Mouse (Mus musculus): ENCODE measurements around the gene Rhd. TPM values are rescaled to one million over a fixed set of nuclear protein-coding genes. Genes with fewer than 3 reads are reported as not detected.
A peak's percentile ranks its signal among the peaks of the same experiment; 100 is the strongest.

Rhd gene
- total RNA-seq, 2 experiments from 2014 or later: 0.20 to 0.39 TPM

GRCm38 (mm10) chr4:134855371-134855770 lies 9.0 kb upstream of the Rhd start:
- DNase-seq: no peak
- intact Hi-C loops (cut with DNase I; ENCODE audit: low total_unique reads): no loop called here

GRCm38 (mm10) chr4:134856056-134856455 lies 8.3 kb upstream of the Rhd start:
- DNase-seq: no peak
- intact Hi-C loops (cut with DNase I; ENCODE audit: low total_unique reads): no loop called here

GRCm38 (mm10) chr4:134856501-134856900 lies 7.8 kb upstream of the Rhd start:
- intact Hi-C loops (cut with DNase I; ENCODE audit: low total_unique reads): no loop called here
- DNase-seq: no peak

- intact Hi-C loops (cut with DNase I; ENCODE audit: low total_unique reads): no loop called here
- no peak for DNase-seq
These were observed 5.8 kb upstream of the Rhd start for GRCm38 (mm10) chr4:134858494-134858893.

- DNase-seq: no peak
- intact Hi-C loops (cut with DNase I; ENCODE audit: low total_unique reads): no loop called here
These were observed 2.5 kb upstream of the Rhd start for GRCm38 (mm10) chr4:134861884-134862283.

- intact Hi-C loops (cut with DNase I; ENCODE audit: low total_unique reads): no loop called here
- DNase-seq: no peak
These were observed 1.3 kb upstream of the Rhd start for GRCm38 (mm10) chr4:134862996-134863395.

GRCm38 (mm10) chr4:134865340-134865739 lies 1.0 kb downstream of the Rhd start:
- DNase-seq: no peak
- intact Hi-C loops (cut with DNase I; ENCODE audit: low total_unique reads): no loop called here

GRCm38 (mm10) chr4:134865789-134866188 lies 1.5 kb downstream of the Rhd start:
- no peak for DNase-seq
- intact Hi-C loops (cut with DNase I; ENCODE audit: low total_unique reads): no loop called here

GRCm38 (mm10) chr4:134867213-134867612 lies 2.9 kb downstream of the Rhd start:
- intact Hi-C loops (cut with DNase I; ENCODE audit: low total_unique reads): no loop called here
- DNase-seq: no peak

GRCm38 (mm10) chr4:134867661-134868060 lies 3.3 kb downstream of the Rhd start:
- DNase-seq: no peak
- intact Hi-C loops (cut with DNase I; ENCODE audit: low total_unique reads): no loop called here

GRCm38 (mm10) chr4:134868065-134868464 lies 3.7 kb downstream of the Rhd start:
- intact Hi-C loops (cut with DNase I; ENCODE audit: low total_unique reads): no loop called here
- DNase-seq: no peak

- DNase-seq: no peak
- intact Hi-C loops (cut with DNase I; ENCODE audit: low total_unique reads): no loop called here
These were observed 4.2 kb downstream of the Rhd start for GRCm38 (mm10) chr4:134868490-134868889.

GRCm38 (mm10) chr4:134869068-134869730 lies 4.9 kb downstream of the Rhd start:
- intact Hi-C loops (cut with DNase I; ENCODE audit: low total_unique reads): no loop called here
- no peak for DNase-seq

GRCm38 (mm10) chr4:134869815-134870375 lies 5.6 kb downstream of the Rhd start:
- no peak for DNase-seq
- intact Hi-C loops (cut with DNase I; ENCODE audit: low total_unique reads): no loop called here

- no peak for DNase-seq
- intact Hi-C loops (cut with DNase I; ENCODE audit: low total_unique reads): no loop called here
These were observed 7.1 kb downstream of the Rhd start for GRCm38 (mm10) chr4:134871477-134871876.

GRCm38 (mm10) chr4:134871950-134872349 lies 7.6 kb downstream of the Rhd start:
- intact Hi-C loops (cut with DNase I; ENCODE audit: low total_unique reads): no loop called here
- no peak for DNase-seq

GRCm38 (mm10) chr4:134876171-134876570 lies 11.8 kb downstream of the Rhd start:
- no peak for DNase-seq
- intact Hi-C loops (cut with DNase I; ENCODE audit: low total_unique reads): no loop called here

- intact Hi-C loops (cut with DNase I; ENCODE audit: low total_unique reads): no loop called here
- DNase-seq: peak; percentile 66
These were observed 15.2 kb downstream of the Rhd start for GRCm38 (mm10) chr4:134879410-134879981.

- no peak for DNase-seq
- intact Hi-C loops (cut with DNase I; ENCODE audit: low total_unique reads): loop anchor here (5.0 kb wide), 2 partner anchors 88 to 338 kb away; no protein-coding TSS in a partner anchor
These were observed 15.7 kb downstream of the Rhd start for GRCm38 (mm10) chr4:134880041-134880440.

- intact Hi-C loops (cut with DNase I; ENCODE audit: low total_unique reads): loop anchor here (5.0 kb wide), 2 partner anchors 91 to 341 kb away; no protein-coding TSS in a partner anchor
- peak; percentile 11 for DNase-seq
These were observed 18.9 kb downstream of the Rhd start for GRCm38 (mm10) chr4:134883266-134883665.

GRCm38 (mm10) chr4:134883808-134884207 lies 19.5 kb downstream of the Rhd start:
- no peak for DNase-seq
- intact Hi-C loops (cut with DNase I; ENCODE audit: low total_unique reads): loop anchor here (5.0 kb wide), 2 partner anchors 92 to 342 kb away; no protein-coding TSS in a partner anchor
